Mouse (Mus musculus): ENCODE results near the gene Pdss2. TPM values are rescaled to one million over a fixed set of nuclear protein-coding genes. Genes with fewer than 3 reads are reported as not detected.

The Pdss2 gene
- total RNA-seq, 2 experiments from 2014 or later = 28.4 to 32.2 TPM

DNA sequence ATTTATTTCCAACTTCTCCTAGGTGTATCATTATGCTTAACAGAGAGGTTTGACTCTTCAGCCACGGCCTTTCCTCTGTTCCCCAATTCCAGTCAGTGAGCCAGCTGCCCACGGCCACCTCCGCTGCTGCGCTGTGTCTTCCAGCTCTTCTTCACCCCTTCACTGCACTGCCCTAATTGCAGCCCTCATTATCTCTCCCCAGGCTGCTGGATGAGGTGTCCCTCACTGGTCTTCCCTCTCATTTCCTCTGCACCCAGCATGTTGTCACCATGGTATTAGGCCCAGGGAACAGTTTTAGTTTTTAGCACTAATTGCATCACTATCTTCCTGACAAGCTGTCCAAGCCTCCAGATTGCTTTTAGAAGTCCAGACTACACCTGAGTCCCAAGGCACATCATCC lies 73.0 kb downstream of the Pdss2 start:
- intact Hi-C loops (cut with DNase I) = no loop called here
- DNase-seq = no peak

DNA sequence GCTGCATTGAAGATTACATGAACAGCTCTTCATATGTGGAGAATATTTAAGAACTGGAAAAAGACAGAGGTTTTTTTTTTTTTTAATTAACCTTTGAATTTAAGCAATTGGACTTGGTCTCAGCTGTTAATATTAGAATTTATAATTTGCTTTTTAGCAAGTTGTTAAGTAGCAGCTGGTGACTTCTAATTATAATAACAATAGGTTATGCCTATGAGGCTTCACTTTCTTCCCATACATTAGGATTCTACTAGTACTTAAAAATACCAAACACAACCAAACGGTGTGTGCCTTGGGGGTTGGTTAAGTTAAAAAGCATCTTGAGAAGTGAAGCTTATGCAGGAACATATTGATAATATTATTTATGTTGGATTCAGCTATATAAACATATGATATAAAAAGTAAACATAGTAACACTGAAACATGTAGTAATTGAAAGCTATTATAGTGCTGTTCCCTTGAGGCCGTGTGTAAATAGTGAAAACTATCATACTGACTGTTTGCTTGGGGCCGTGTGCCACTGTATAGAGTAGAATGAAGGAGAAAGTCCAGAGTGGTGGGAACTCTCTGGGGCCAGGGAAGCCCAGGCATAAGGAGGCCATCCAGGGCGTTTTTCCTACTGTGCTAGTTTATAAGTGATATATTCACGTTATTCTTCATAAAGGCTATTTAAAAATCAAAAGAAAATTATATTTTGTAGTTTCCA lies 87.0 kb downstream of the Pdss2 start:
- DNase-seq = no peak
- intact Hi-C loops (cut with DNase I) = no loop called here

DNA sequence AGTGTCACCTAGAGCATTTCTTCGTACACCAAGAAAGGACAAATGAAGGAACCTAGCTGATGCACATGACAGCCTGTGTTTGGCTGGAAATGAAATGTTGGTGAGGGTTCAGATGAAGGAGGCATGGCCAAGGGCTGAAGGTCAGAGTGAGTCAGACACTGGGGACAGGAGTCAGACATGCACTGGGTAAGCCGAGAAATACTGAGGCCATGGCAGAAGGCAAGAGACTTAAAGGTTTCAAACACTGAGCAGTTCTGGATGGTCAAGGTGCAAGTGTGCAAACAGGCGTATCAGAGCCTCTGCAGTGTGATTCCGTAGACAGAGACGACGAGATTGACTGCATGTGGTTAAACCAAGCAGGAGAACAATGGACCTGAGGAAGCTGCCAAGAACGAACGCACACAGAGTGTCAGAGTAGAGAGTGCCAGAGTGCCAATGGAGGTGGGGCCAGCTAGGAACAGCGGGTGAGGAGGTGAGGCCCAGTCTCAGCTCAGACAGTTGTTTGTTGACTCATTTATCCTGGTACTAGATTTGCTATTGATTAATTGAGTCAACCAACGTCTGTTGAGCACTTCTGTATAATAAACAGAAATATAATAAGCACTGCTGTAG lies 89.6 kb downstream of the Pdss2 start:
- intact Hi-C loops (cut with DNase I) = no loop called here
- DNase-seq = peak in 1 of 2 experiments; percentile 15

DNA sequence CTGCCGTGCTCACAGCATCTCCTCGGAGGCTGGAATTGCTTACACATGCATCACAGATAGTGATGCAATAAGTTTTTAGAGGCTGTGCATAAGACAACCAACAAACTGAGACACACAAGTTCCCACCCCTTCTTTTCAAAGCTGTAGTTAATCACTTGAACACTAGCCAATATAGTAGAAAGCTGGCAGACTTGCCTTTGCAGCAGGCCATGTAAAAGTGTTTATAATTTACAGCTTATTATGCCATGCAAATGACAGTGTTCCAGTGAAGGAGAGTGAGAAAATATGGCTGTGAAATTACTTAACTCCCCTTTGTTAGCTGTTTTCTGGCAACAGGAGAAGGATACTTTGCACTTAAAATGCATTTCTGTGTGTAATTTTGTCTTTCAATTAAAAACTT lies 90.9 kb downstream of the Pdss2 start:
- DNase-seq = no peak
- intact Hi-C loops (cut with DNase I) = no loop called here

DNA sequence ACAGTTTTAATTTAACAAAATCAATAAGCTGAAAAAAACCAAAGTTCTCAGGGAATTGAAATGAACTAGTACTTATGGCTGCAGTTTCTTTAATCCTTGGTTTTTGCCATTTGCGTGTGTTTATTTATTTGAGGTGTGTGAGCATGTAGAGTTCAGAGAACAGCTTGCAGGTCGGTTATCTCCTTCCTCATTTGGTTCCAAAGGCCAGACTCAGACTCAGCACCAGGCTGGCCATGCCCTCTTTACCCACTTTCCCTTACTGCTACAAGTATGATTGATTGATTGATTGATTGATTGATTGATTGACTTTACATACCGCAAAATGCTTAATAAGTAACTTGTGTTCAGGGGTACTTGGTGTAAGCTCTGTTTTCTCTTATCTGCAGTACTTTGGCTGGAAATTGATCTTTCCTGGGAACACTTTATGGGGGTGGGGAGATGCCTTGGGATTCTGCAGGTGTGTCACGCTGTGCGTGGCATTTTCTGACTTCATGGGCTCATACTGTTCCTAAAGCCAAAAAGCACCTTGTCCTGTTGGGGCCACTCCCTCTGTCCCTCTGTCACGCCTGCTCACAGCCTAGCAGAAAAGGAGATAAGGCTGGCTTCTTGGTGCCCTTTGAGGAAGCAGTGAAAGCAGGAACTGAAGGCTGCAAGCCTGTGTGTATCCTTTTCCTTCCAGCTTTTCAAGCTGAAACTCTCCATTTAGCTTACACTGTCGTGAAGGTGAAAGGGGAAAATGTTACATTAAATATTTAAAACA lies 91.6 kb downstream of the Pdss2 start:
- DNase-seq = no peak
- intact Hi-C loops (cut with DNase I) = no loop called here

DNA sequence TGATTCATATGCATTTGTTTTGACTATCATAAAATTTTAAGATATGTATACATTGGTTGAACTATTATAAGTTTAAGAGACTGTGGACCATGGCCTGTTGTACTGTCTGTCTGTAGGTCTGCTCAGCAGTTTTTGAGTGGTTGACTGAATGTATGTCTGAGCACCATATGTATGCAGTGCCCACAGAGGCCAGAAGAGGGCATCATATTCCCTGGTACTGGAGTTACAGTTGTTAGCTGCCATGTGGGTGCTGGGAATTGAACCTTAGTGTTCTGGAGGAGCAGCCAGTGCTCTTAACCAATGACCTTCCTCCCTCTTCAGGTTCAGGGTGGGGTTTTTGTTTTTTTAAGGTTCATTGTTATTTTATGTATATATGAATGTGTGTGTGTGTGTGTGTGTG lies 93.9 kb downstream of the Pdss2 start:
- intact Hi-C loops (cut with DNase I) = no loop called here
- DNase-seq = no peak

DNA sequence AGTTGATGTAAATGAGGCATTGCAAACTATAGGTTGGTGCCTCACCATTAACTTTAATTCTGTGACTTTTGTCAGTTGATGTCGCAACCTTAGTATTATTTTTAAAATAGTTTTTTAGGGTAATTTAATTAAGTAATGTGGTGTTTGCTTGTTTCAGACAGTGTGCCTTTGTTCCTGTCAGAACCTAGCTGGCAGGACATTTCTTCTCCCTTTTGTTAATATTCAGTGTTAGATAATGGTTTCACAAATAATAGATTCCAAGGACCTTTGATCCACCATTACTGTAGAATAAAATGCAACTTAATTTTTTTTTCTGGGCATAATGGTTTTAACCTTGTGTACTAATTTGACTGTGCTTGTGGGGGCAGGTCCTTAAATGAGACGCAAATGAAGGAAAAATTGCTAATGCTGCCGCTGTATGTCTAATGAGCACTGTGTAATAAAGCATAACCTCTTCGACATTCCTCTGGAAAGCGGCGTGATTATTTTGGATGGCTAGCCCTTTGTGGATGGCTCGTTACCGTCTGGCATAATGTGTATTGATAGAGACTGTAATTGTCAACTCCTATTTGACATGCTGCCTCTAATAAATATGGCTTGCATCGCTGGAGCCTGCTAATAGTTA lies 96.2 kb downstream of the Pdss2 start:
- intact Hi-C loops (cut with DNase I) = no loop called here
- no peak for DNase-seq

DNA sequence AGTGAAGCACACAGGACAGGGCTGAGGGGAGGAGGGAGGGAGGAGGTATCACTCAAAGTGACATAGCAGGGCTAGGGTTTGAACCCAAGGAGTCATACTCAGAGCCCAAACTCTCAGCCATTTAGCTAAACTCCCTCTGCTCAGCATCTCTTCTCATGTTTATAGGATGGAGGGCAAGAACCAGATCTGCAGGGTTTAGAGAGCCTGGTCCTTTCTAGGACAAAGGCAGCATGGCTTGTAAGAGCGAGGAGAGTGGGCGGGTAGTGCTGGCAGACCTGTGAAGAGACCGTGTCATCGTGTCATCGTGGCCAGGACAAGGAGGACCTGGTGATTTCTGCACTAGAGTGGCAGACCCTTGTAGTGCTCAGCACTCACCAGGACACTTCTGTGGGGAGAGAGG lies 99.7 kb downstream of the Pdss2 start:
- intact Hi-C loops (cut with DNase I) = no loop called here
- no peak for DNase-seq

DNA sequence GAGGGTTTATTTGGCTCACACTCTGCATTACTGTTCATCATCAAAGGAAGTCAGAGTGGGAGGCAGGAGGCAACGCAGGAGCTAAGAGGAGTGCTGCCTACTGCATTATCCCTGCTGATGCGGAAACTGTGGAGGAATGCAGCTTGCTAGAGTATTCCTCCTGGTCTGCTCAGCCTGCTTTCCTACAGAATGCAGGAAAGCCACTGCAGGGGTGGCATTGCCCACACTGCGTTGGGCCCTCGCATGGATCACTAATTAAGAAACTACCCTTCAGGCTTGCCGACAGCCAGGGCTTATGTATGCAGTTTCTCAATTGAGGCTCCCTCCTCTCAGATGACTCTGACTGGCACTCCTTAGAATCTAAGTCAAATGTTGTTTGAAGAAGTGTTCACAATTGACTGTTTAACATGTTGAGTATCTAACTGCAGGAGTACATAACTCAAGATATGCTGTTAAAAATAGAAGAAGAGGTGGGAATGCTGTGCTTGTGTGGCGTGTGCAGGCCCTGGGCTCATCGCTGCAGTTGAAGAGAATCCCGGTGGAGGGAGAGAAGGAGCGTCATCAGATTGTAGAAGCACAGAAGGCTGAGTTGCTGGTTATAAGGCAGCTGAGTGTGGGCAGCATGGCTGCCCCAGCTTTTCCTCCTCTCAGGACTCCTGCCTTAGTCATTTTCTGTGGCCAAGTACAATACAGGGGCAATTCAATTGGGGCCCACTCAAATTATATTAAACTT lies 101.3 kb downstream of the Pdss2 start:
- no peak for DNase-seq
- intact Hi-C loops (cut with DNase I) = no loop called here

DNA sequence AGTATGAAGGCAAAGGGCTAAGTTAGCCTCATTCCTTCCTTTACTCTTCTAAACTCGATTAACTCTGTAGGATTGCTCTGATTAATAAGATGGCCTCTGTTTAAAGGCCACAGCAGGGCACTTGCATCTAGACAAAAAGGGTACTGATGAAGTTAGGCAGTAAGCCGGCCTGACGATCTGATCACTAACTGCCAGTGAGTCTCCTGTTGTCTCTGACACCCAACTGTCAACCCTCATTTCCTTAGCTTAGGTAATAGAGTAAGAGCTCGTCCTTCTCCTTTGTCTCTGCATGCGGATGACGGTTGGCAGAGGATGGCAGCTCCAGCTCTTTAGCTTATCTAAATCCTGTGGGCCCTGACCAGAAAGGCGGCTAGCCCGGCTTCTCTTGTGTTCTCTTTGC lies 102.1 kb downstream of the Pdss2 start:
- intact Hi-C loops (cut with DNase I) = no loop called here
- DNase-seq = no peak

DNA sequence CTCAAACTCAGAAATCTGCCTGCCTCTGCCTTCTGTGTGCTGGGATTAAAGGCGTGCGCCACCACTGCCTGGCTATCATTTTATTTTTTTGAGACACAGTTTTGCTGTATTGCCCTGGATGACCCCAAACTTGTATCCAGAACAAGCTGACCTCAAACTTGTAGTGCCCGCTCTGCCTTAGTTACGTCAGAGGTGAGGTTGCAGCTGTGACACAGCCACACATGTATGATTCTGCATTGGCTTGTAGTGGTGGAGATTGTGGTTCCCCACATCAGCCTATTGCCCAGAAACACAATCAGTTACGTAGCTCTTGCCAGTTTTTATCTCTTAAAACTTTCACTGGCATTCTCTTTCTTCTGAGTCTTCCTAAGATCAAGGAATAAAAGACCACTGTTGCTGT lies 108.5 kb downstream of the Pdss2 start:
- no peak for DNase-seq
- intact Hi-C loops (cut with DNase I) = no loop called here

DNA sequence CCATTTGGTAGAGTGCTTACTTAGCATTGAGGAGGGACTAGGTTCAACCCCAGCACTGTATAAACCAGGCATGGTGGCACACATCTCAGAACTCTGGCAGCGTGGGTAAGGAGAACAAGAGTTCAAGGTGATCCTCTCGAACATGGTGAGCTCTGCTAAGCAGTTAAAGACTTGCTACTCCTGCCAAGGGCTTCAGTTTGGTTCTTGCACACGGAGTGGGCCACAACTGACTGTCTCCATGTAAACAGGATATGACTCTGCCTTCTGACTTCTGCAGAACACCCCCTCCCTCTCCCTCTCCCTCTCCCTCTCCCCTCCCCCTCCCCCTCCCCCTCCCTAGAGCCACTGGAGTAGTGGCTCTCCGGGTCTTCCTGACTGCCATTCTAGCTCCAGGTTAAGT lies 109.4 kb downstream of the Pdss2 start:
- no peak for DNase-seq

DNA sequence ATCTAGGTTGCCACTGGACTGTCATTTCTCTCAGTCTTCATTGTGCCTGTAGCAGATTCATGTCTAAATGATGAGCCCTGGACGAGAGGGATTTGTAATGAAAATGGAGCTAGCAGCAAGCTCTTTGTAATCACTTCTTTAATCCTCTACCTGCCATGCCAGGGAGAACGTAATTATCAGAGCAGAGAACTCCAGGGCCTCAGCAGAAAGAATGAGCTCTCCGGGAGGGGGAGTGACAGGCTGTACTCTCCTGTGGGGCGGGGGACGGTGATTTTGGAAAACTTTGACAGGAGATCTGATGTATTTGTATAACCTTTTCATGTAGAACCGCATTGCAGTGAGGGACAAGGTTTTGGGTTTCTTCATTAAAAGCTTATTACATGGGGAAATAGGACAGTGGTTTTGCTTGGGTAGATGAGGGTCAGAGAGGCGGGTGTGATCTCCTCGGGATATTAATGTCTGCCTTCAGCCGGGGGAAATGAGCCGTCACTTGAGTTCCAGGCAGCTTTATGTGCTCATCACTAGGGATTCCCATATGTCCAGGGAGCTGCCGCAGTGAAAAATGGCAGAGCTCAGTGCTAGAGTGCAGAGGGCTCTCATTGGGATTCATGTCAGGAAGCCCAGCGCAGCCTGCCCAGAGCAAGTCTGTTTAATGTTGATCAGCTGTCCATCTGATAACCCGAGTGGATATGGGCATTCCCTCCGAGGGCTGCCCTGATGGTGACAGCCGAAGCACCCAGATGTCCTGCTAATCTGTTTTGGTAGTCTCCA lies 110.8 kb downstream of the Pdss2 start:
- intact Hi-C loops (cut with DNase I) = no loop called here
- no peak for DNase-seq

More for the DNA sequence above, 109.4 kb downstream of the Pdss2 start:
- intact Hi-C loops (cut with DNase I) = no loop called here

DNA sequence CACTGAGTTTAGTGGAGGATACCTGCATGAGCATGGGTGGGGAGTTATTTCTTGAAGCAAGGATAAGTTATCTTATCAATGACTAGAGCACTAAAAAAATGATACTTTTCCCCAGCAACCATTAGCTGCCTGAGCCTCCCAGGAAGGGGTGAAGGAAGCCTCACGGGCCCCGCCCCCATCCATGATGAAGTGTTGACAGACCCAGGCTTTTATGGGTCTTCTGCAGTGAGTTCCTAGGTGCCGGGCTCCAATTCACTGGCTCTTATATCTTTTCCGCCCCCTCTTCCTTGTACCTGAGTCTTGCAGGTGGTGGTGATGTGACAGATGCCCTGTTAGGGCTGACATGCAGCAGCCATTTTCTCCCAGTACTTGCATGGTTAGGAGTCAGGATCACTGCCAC lies 114.6 kb downstream of the Pdss2 start:
- intact Hi-C loops (cut with DNase I) = no loop called here
- DNase-seq = no peak

DNA sequence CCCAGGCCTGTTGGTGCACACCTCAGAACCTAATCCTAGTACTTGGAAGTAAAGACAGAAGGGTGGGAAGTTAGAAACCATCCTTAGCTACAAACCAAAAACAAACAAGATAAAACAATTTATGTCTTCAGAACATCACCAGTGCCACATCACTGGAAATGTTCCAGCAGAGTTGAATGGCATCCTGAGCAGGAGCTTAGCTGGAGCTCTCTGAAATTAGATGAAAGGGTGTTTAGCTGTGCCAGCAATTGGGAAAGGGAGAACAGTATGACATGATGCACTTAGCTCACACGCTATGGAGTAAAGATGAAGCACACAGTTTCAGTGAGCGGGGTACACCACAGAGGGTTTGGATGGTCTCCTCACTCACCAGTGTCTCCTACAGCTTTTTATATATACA lies 115.8 kb downstream of the Pdss2 start:
- intact Hi-C loops (cut with DNase I) = no loop called here
- no peak for DNase-seq

DNA sequence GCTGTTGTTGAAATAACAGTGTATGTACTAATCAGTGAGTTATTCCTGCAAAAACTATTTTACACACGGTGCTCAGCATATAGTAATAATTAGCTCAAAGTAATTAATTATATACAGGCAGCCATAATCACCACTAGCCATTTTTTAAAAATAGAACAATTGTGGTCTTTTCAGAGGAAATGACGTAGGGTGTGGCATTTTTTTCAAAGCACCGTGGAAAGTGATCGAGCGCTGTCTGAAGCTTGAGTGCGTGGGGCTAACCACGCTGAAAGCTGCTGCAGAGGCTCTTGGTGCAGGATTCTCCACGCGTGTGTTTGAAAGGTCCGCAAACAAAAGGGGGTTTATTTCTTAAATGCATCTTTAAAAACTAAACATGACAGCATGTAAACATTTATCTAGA lies 118.5 kb downstream of the Pdss2 start:
- no peak for DNase-seq
- intact Hi-C loops (cut with DNase I) = no loop called here

DNA sequence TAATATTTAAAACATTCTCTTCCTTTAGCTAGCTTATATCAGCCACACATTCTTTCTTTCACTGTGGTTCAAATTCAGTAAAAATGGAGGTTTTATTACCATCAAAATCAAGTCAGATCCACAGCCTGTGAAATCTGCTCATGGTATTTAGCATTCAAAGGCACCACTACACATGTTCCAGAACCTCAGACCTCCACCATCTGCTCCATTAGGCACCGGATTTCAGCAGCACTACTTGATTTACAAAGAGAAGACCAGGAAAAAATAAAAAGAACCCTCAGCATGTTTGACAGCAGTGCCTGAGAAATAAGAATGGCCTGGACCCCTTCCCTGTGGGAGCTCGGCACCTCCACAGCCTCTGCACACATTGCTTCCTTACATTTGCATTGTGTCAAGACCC lies 128.4 kb downstream of the Pdss2 start:
- DNase-seq = no peak
- intact Hi-C loops (cut with DNase I) = no loop called here

DNA sequence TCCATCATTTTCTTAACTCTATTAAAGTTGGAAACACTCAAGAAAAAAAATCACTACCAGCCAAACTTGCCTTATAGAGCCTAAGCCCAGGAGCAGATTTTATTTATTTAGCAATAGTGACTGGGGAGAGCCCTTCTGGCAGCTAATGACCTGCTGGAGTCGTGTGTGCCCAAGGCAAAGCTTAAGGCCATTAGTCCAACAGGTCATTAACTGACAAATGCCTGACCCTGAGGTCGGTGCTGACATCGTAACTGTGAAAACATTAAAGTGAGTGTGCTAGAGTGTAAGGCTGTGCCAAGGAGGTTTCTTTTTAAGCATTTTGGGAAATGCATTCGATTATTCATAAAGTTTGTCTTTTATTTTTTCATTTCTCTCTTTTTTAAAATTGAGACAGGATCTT lies 136.6 kb downstream of the Pdss2 start:
- DNase-seq = no peak
- intact Hi-C loops (cut with DNase I) = no loop called here

DNA sequence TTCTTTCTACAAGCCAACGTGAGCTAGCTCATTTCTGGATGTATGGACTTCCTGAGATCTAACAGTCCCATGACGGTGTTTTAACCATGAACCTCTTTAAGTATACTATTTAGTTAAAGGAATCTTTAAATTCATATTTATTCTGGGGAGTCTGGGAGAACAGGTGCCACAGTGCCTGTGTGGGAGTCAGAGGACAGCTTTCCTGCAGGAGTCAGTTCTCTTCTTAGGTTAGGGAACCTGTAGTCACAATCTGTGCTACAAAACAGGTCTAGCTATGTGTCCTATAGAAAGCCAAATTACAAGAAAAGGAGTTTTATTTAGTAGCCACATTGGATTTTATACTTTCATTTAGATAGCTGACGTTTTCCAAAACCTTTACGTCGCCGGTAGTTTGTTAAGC lies 141.7 kb downstream of the Pdss2 start:
- intact Hi-C loops (cut with DNase I) = no loop called here
- DNase-seq = no peak

DNA sequence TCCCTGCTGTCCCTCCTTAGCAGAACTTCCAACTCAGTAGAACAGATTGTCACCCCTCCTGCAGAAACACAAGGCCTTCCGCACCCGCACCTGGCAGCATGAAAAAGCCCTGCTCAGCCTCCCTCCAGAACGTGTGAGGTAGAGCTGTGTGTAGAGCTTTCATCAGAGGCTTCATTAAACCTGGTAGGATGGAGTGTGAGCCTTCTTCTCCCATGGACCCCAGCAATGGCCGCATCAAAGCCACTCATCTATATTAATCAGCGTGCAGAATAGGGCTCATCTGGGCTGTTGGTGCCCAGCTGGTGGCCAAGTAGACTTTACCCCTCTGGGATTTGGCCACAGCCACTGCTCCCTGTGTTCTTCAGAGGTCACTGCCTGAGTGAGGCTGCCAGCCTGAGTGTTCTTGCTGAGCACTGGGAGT lies 142.2 kb downstream of the Pdss2 start:
- intact Hi-C loops (cut with DNase I) = no loop called here
- no peak for DNase-seq
